Mouse (Mus musculus): ENCODE measurements at regions not wholly inside any gene's neighbourhood (a gene's known extent, or its start where the extent isn't known, plus 50 kb on each side); places are given as distances from the start of the nearest gene placed in this dataset.
"Not testable (repeated sequence)": the region's sequence is repeated elsewhere in the genome, so short reads cannot be mapped to it uniquely, and the experiment has no call there.

- no peak for DNase-seq
Observed at GRCm38 (mm10) chr3:21530862-21531261, 545.6 kb upstream of the Tbl1xr1 start.

GRCm38 (mm10) chr3:21539138-21539537, 537.3 kb upstream of the Tbl1xr1 start:
- DNase-seq, result no peak

- DNase-seq, result no peak
Observed at GRCm38 (mm10) chr3:21544456-21544855, 532.0 kb upstream of the Tbl1xr1 start.

GRCm38 (mm10) chr3:21545156-21545893, 531.1 kb upstream of the Tbl1xr1 start:
- no peak for DNase-seq

- no peak for DNase-seq
Observed at GRCm38 (mm10) chr3:21546411-21546810, 530.0 kb upstream of the Tbl1xr1 start.

DNA sequence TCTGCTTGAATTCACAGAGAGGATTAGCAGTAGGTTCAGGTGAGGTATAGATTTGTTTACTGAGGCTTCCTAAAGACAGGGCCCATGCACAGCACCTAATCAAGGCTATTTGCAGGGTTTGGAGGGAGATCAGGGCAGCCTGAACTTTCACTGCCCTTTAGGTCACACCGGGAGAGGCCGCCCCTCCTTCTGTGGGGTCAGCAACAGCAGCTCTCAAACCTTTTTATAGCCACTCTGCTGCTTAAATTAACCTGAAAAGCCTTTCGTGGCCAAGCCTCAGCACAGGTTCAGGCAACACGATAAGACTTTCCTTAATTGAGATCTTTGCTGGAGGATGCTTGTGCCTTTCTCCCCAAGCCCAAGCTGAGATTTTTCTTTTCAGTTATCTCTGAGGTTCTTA, 526.8 kb upstream of the Tbl1xr1 start:
- no peak for DNase-seq

DNA sequence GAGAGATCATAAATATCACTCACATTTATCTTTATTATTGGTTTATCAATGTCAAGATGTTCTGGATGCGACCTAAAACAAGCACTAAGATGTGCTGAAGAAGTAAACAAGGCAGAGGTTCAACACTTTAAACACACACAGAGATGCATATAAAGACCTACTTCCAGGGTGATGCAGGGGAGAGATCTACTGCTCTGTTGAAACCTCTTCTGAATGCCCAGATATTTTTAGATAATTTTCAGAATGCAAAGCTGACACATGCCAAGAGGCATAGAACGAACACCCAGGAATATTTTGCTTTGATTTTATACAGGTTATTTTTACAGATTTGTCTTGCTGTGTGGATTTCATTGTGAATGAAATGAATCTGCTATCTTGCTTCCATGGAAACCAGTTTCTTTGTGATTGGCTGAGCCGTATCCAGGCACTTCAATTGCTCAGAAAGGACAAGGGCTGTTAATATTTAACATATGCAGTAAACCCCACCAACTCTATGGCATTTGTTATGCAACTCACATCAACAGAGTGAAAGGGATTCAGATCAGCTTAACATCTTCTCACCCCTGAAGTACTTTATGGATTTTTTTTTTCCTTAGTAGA, 523.2 kb upstream of the Tbl1xr1 start:
- DNase-seq, result no peak

- no peak for DNase-seq
Observed at GRCm38 (mm10) chr3:21553859-21554258, 522.6 kb upstream of the Tbl1xr1 start.

DNA sequence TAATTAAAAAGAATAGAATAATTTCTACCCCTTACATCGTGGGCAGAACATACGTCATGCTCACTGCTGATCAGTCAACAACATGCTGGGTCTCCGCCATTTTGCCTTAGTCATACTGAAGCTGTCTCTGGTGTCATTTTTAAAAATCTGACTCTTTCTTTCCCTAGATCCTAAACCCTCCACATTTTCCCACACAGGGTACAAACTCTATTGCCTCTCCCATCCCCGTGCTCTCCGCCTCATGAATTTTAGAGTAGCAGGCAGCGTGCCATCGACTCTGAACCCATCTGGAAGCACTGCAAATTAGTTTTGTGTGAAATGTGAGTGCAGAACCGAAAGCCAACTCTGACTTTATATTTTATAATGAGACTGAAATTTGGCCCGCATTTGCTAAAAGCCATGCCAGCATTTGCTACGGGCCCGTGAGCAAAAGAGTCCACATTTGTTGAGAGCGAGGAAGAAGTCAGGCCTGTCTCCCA, 518.5 kb upstream of the Tbl1xr1 start:
- no peak for DNase-seq

DNA sequence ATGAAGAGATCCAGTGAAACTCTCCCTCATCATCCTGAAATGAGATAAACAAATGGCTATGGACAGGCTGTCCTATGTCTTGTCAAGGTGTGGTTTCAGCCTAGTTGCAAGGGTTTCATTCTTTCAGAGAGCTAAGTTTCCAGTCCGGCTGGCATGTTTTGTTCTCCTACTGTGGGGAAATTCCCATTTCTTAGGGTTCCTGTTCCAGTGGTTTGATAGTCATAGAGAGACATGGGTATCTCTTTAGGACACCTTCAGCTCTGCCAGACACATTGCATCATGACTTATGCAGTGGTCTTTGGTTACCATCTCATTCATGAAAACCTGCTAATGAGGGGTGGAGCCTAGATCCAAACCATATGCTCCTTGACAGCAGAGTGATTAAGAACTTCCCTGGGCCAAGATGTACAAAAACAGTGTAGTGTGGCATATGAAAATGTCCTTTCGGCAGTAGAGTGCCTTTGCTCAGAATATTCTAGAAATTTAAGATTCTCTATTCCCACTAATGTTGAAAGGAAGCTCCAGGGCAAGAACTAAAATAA, 513.6 kb upstream of the Tbl1xr1 start:
- no peak for DNase-seq

DNA sequence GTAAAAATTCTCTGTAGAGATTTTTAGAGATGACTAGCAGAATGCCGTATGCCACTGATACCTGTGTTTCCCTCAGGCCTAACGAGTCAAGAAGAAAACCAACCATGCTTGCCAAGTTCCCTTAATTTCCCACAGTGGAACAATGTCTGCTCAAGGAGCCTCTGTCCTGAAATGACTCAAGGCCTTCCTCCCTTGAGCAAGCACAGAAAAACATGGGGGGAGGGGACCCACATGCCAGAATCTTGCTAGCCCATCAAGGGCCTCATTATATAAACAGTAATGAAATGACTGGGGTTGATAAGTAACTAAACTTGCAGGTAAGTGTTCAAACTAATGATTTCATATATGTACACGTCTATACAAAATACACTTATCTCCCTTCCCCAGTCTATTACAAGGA, 513.0 kb upstream of the Tbl1xr1 start:
- no peak for DNase-seq

- DNase-seq, result no peak
Observed at GRCm38 (mm10) chr3:21564211-21564781, 512.2 kb upstream of the Tbl1xr1 start.

DNA sequence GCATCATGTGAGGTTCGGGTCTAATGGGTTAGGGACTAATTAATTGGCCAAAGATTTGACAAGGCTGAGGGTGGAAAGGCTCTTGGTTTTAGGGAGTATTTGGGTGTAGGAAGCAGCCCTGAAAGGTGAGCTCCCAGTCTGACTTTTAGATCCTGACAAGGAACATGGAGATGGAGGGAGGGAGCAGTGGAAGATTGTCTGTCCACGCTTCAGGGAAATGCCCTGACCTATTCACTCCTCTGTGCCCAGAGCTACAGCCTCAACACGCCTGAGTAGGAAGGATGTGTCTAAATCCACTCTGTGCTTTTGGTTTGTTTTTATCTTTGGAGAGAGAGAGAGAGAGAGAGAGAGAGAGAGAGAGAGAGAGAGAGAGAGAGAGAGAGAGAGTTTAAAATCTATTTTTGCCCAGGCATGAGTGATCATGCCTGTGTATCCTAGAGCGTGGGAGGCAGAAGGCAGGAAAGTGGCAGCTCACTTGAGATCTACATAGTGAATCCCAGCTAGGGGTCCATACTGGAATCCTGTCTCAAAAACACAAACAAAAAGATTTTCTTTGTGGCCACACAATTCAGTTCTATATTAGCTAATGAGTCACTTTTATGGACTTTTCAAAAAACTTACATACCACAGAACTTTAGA, 511.5 kb upstream of the Tbl1xr1 start:
- DNase-seq, result no peak

- no peak for DNase-seq
Observed at GRCm38 (mm10) chr3:21569721-21570120, 506.7 kb upstream of the Tbl1xr1 start.

- no peak for DNase-seq
Observed at GRCm38 (mm10) chr3:21578635-21579034, 497.8 kb upstream of the Tbl1xr1 start.

GRCm38 (mm10) chr3:21582122-21582521, 494.3 kb upstream of the Tbl1xr1 start:
- no peak for DNase-seq

- DNase-seq, result no peak
Observed at GRCm38 (mm10) chr3:21585767-21586166, 490.7 kb upstream of the Tbl1xr1 start.

DNA sequence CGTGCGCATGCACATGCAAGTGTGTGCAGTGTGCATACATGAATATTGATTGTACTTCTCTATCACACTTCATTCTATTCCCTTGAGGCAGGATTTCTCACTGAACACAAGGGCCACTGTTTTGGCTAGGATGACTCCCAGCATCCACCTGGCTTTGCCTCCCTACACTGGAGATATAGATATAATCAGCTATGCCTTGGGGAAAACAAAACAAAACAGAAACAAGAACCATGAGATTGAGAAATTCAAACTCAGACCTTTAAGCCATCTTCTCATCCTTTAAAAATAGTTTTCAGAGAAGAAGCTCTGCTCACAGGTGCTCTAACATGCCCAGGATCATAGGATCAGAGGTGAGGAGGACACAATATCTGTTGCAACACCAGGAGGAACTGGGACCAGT, 469.6 kb upstream of the Tbl1xr1 start:
- no peak for DNase-seq

DNA sequence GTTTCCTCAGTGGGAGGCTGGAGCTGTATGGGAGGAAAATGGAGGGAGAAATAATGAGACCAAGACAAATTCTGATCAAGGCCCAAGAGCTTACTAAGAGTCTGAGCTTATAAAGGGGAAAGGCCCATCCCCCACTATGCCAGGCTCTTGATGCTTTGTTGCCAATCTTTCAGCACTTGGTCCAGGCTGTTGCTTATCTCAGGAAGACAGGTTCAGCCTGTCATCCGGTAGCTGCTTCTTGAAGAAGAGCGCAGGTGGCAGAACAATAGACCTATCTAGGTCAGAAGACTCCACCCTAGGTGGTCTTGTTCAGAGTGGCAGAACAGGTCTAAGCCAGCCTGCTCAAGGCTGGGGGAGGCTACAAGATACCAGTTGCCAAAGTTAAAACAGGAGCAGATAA, 466.2 kb upstream of the Tbl1xr1 start:
- DNase-seq, result no peak

- DNase-seq, result no peak
Observed at GRCm38 (mm10) chr3:21621745-21622144, 454.7 kb upstream of the Tbl1xr1 start.

GRCm38 (mm10) chr3:21625039-21625438, 451.4 kb upstream of the Tbl1xr1 start:
- DNase-seq, result no peak

GRCm38 (mm10) chr3:21626029-21626428, 450.4 kb upstream of the Tbl1xr1 start:
- no peak for DNase-seq

GRCm38 (mm10) chr3:21627048-21627447, 449.4 kb upstream of the Tbl1xr1 start:
- not testable (repeated sequence) for DNase-seq

Measured in spleen, adult 18-20 months (tissue).